Mouse (Mus musculus) embryonic fibroblast, embryonic 13.5 days (primary cell): ENCODE results near the gene Pknox1.

Experiments
- CTCF ChIP-seq: IDR thresholded peaks from 2 replicates; pipeline ENCODE4 v1.5.1; 2011; ENCODE audit warnings: mild to moderate bottlenecking, control low read depth, low read length, moderate library complexity, borderline replicate concordance; ENCODE audit not compliant: insufficient read depth
- POLR2A ChIP-seq: IDR thresholded peaks from 2 replicates; pipeline ENCODE4 v1.6.1; 2011; ENCODE audit warnings: low read depth, mild to moderate bottlenecking, control low read depth, low read length, moderate library complexity

- TF ChIP-seq CTCF (no peak), POLR2A (no peak)
Measured at GRCm38 (mm10) chr17:31583781-31584180, 19.2 kb downstream of the Pknox1 start.
